Mouse (Mus musculus): Measurements from ENCODE around the gene Cep162. TPM values are rescaled to one million over a fixed set of nuclear protein-coding genes. Genes with fewer than 3 reads are reported as not detected.

Gene Cep162
- 11.0 to 17.8 TPM (median 14.0 TPM) in 4 replicates for total RNA-seq (2023)

DNA sequence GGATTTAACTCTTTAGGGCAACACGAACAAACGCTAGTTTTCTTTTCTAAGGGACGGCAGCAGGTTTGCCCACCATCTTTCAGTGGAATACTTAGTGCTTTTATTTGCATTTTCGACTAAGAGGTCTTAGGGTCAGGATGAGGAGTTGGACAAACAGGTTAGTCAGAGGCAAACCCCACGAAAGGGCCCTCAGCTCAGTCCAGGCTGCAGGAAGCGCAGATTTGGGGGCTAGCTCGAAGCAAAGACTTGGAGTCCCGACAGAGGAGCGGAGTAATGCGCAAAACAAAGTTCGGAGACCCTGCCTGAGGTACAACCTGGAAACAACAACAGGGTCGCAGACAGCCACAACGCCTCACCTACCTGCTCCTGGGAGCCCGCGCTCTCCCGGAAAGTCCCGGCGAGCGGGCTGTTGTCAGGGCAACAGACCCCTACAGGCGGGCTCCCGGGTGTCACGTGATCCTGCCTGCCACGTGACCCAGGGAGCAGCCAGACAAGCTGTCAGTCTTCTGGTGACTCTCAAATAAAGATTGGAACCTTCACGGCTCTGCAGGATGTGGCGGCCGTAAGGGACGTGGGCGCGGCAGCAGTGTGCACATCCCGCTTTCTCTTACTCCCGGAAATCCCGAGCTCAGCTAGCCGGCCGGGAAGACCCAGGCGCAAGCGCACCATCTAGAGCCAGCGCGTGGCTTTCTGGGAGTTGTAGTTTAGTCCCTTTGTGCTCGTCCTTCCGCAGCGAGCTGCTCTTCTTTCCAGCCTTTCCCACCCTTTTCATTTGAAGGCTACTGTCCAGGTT is at the start of gene Cep162:
Gene Cep162, minus strand, starts transcription at position 634 of the 793 bp plus-strand sequence.

DNA sequence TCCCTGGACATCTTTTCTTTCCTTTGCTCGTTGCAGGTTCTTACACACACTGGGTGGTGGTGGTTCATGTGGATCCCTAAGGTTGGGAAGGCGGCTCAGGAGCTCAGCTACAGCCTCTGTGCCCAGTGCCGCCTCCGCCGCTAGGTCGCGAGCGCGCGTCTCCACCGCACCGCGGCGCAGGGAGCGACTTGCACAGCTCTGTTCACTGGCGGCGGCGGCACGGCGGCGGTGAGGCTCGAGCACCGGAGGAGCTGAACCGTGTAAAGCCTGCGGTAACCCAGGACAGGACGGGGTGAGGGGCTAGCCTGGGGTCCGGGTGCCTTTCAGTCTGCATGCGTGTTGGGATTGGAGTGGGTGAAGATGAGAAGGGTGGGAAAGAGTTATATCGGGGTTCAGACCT is 111.2 kb downstream of the Cep162 start, which contains the start of gene Mrap2:
Gene Mrap2, plus strand, starts transcription at position 201 of the 400 bp plus-strand sequence.

Other genes starting within 250 kb of the Cep162 start
- not detected in 4 replicates for gene Ripply2, start 240.0 kb downstream of the Cep162 start, total RNA-seq (2023)
- 55.5 to 71.9 TPM (median 57.5 TPM) in 4 replicates for gene Cyb5r4, start 233.5 kb downstream of the Cep162 start, total RNA-seq (2023)
- gene Mrap2, start 111.2 kb downstream of the Cep162 start, total RNA-seq (2023) = not detected in 4 replicates

Measured in B cell, adult 62 days (primary cell).